Mouse (Mus musculus) kidney, postnatal 0 days (tissue): ENCODE measurements around the gene Calcoco1. TPM values are rescaled to one million over a fixed set of nuclear protein-coding genes. Genes with fewer than 3 reads are reported as not detected.

Experiments
- ATAC-seq: fragments of 200-750 bp; cut with Nextera tagmentation; replicated peaks from 2 replicates; pipeline ENCODE4 v1.8.0; 2017; ENCODE audit warnings: low read depth, moderate number of reproducible peaks, moderate TSS enrichment, moderate library complexity; ENCODE audit not compliant: low FRiP score
- DNase-seq: peaks from one replicate; pipeline ENCODE4 v3.0.0-alpha.2; 2016; ENCODE audit warnings: low spot score
- H3K27ac ChIP-seq: fragments of 300-500 bp; sonication (generic); 2 replicates; pipeline ENCODE4 v1.5.1; 2014; ENCODE audit warnings: mild to moderate bottlenecking
- H3K27me3 ChIP-seq: fragments of 300-500 bp; sonication (generic); 2 replicates; pipeline ENCODE4 v1.6.1; 2014; ENCODE audit warnings: low read length, mixed read lengths; ENCODE audit not compliant: insufficient read depth
- H3K36me3 ChIP-seq: fragments of 300-500 bp; sonication (generic); 2 replicates; pipeline ENCODE4 v1.6.1; 2014; ENCODE audit warnings: low read length, mixed read lengths; ENCODE audit not compliant: insufficient read depth
- H3K4me1 ChIP-seq: fragments of 300-500 bp; sonication (generic); replicated peaks from 2 replicates; pipeline ENCODE4 v1.6.1; 2014; ENCODE audit warnings: antibody characterized with exemption, low read length, mixed read lengths; ENCODE audit not compliant: insufficient read depth
- H3K4me2 ChIP-seq: fragments of 300-500 bp; sonication (generic); 2 replicates; pipeline ENCODE4 v1.6.1; 2014; ENCODE audit warnings: mild to moderate bottlenecking, low read length, moderate library complexity, mixed read lengths
- H3K4me3 ChIP-seq: fragments of 300-500 bp; sonication (generic); replicated peaks from 2 replicates; pipeline ENCODE4 v1.5.1; 2014; ENCODE audit warnings: low read depth, low read length
- H3K9ac ChIP-seq: fragments of 300-500 bp; sonication (generic); 2 replicates; pipeline ENCODE4 v1.6.1; 2014; ENCODE audit warnings: low read depth, low read length
- H3K9me3 ChIP-seq: fragments of 300-500 bp; sonication (generic); replicated peaks from 2 replicates; pipeline ENCODE4 v1.6.1; 2016; ENCODE audit warnings: low read length, inconsistent platforms, mixed read lengths
- CTCF ChIP-seq: IDR thresholded peaks from 2 replicates; pipeline ENCODE4 v1.5.1; 2016; ENCODE audit warnings: antibody characterized with exemption, low read depth, mild to moderate bottlenecking, moderate library complexity
- WGBS: fragments of 180-500 bp; shearing (Covaris S2); extraction: QIAGEN DNeasy Blood & Tissue Kit; methylation state at CpG from one replicate; pipeline ENCODE4 v1.1.7; 2014; 5-methylcytosine and 5-hydroxymethylcytosine counted together
- polyA plus RNA-seq: library from polyadenylated mRNA; unstranded; fragments of >200 nt; fragmentation: Nextera tagmentation; extraction: Ambion mirVana; gene quantifications from 2 replicates; pipeline ENCODE4 v1.2.1, GENCODE M21; 2015

Calcoco1 gene
- polyA plus RNA-seq, 1 experiment from 2014 or later: 57.5 TPM

DNA sequence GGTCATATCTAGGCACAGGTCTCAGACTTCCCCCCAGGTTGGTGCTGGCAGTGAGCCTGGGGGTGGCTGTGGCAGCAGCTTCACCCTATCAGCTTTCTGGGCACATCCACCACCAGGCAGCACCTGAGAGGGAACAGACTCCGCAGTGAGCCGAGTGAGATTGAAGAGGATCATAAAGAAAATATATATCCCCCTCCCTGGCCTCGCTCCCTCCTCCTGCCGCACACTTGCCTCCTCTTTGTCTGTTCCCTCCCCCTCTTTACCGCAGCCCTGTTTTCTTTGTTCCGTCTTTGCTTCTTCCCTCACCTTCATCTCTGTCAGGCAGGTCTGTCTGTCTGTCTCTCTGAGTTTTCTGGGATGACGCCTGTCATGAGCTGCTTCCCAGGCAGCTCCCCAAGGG, 32.4 kb upstream of the Calcoco1 start:
- H3K27ac ChIP-seq: no peak overlapping the region
- no peak for DNase-seq
- ATAC-seq: no peak
- H3K9ac ChIP-seq: no peak overlapping the region
- no peaks in the 10 kb centered on the region for H3K36me3 ChIP-seq
- H3K4me3 ChIP-seq: no peak overlapping the region
- no peak for TF ChIP-seq CTCF
- 27% methylated on average over 7 of the region's 7 CpGs for WGBS
- no peaks in the 10 kb centered on the region for H3K27me3 ChIP-seq
- H3K4me1 ChIP-seq: no peaks in the 10 kb centered on the region
- no peaks in the 10 kb centered on the region for H3K9me3 ChIP-seq
- H3K4me2 ChIP-seq: no peak overlapping the region

GRCm38 (mm10) chr15:102753170-102753569, 31.2 kb upstream of the Calcoco1 start:
- Histone ChIP-seq H3K27ac (no peak overlapping the region), H3K27me3 (peaks cover 6% of the 10 kb centered on the region; the same call in 1 of the 2 replicates), H3K4me1 (no peaks in the 10 kb centered on the region), H3K36me3 (no peaks in the 10 kb centered on the region), H3K9me3 (no peaks in the 10 kb centered on the region), H3K4me2 (no peak overlapping the region), H3K4me3 (no peak overlapping the region), H3K9ac (no peak overlapping the region)
- peak; percentile 83 for TF ChIP-seq CTCF
- DNase-seq (peak; percentile 77), ATAC-seq (peak; percentile 57)
- WGBS: 8% methylated on average over 13 of the region's 13 CpGs

GRCm38 (mm10) chr15:102752164-102752563, 30.2 kb upstream of the Calcoco1 start:
- ATAC-seq: no peak
- H3K27me3 ChIP-seq: peaks cover 11% of the 10 kb centered on the region; the same call in 1 of the 2 replicates
- no peaks in the 10 kb centered on the region for H3K36me3 ChIP-seq
- H3K27ac ChIP-seq: no peak overlapping the region
- 59% methylated on average over 1 of the region's 1 CpGs for WGBS
- H3K9ac ChIP-seq: no peak overlapping the region
- H3K4me1 ChIP-seq: 0 out of 2 replicates have a peak, but pooled peaks cover under 1% of the 10 kb centered on the region
- H3K9me3 ChIP-seq: no peaks in the 10 kb centered on the region
- H3K4me2 ChIP-seq: no peak overlapping the region
- no peak for DNase-seq
- no peak for TF ChIP-seq CTCF
- no peak overlapping the region for H3K4me3 ChIP-seq

DNA sequence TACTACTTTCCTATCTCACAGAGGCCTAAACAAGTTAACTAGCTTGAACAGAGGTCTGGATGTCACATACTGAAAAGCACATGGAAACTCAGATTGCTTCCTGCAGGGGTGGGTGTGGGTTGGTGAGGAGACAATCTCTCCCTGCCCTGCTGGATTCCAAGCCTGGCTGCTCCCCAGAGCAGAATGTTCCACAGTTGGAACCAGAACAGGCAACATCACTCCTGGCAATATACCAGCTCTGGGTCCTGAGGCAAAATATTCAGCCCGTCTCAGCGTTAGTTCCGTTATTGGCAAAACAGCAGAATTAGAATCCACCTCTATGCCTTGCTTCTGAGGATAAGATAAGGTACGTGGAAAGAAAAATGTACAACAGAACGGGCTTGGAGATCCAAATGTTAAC, 28.3 kb upstream of the Calcoco1 start:
- no peak for ATAC-seq
- H3K4me1 ChIP-seq: 0 out of 2 replicates have a peak, but pooled peaks cover 8% of the 10 kb centered on the region
- H3K9me3 ChIP-seq: no peaks in the 10 kb centered on the region
- H3K36me3 ChIP-seq: no peaks in the 10 kb centered on the region
- no peak overlapping the region for H3K27ac ChIP-seq
- no peak overlapping the region for H3K9ac ChIP-seq
- 57% methylated on average over 5 of the region's 5 CpGs for WGBS
- no peak overlapping the region for H3K4me2 ChIP-seq
- H3K4me3 ChIP-seq: no peak overlapping the region
- DNase-seq: no peak
- TF ChIP-seq CTCF: no peak
- H3K27me3 ChIP-seq: peaks cover 22% of the 10 kb centered on the region

DNA sequence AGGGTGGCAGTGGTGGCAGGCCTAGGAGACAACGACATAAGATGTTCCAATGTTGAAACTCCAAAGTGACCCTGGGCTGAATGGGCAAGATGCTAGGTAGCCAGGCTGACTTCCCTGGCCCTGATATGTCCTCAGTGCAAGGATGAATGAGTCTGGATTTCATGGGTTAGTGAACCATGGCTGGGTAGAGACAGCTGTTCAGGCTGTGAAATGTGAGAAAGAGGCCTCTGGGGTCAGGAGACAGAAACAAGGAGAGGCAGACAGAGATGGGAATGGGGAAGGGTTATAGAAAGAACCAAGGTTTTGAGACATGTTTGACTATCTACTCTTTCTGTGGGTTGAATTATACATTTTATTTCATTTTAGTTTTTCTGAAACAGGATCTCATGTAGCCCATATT, 27.1 kb upstream of the Calcoco1 start:
- no peak for TF ChIP-seq CTCF
- ATAC-seq (no peak), DNase-seq (peak; percentile 64)
- H3K4me3 ChIP-seq: no peak overlapping the region
- no peaks in the 10 kb centered on the region for H3K36me3 ChIP-seq
- H3K4me1 ChIP-seq: 0 out of 2 replicates have a peak, but pooled peaks cover 8% of the 10 kb centered on the region
- no peak overlapping the region for H3K27ac ChIP-seq
- peaks cover 33% of the 10 kb centered on the region for H3K27me3 ChIP-seq
- no peak overlapping the region for H3K9ac ChIP-seq
- WGBS: 38% methylated on average over 1 of the region's 1 CpGs
- no peaks in the 10 kb centered on the region for H3K9me3 ChIP-seq
- no peak overlapping the region for H3K4me2 ChIP-seq

- H3K4me2 ChIP-seq: peak overlapping the region; percentile 83; the same call in 1 of the 2 replicates
- ATAC-seq: no peak
- 43% methylated on average over 8 of the region's 8 CpGs for WGBS
- H3K27ac ChIP-seq: no peak overlapping the region
- no peak overlapping the region for H3K4me3 ChIP-seq
- no peaks in the 10 kb centered on the region for H3K36me3 ChIP-seq
- peaks cover 44% of the 10 kb centered on the region for H3K27me3 ChIP-seq
- H3K4me1 ChIP-seq: 0 out of 2 replicates have a peak, but pooled peaks cover 8% of the 10 kb centered on the region
- no peak for DNase-seq
- H3K9me3 ChIP-seq: no peaks in the 10 kb centered on the region
- TF ChIP-seq CTCF: no peak
- no peak overlapping the region for H3K9ac ChIP-seq
Observed at GRCm38 (mm10) chr15:102747853-102748252, 25.9 kb upstream of the Calcoco1 start.

DNA sequence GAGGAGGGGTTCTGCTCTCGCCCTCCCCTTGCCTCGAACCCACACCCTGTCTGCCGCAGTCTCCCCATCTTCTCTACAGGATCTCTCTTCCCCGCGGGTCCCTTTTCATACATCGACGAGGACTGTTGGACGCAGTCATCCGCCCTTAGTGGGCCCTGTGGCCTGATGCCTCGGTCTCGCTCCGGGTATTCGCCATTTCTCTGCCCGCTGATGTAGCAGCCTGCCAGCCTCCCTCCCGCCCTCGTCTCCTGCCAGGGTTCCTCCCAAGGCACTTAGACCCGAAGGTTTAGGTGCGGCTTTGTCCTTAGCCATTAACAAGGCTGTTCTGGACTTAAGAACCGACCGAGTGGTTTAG, 25.3 kb upstream of the Calcoco1 start:
- ATAC-seq: no peak
- H3K9me3 ChIP-seq: no peaks in the 10 kb centered on the region
- no peaks in the 10 kb centered on the region for H3K36me3 ChIP-seq
- H3K9ac ChIP-seq: peak overlapping the region; percentile 55
- no peak for TF ChIP-seq CTCF
- WGBS: 3% methylated on average over 20 of the region's 20 CpGs
- H3K27ac ChIP-seq: no peak overlapping the region
- H3K27me3 ChIP-seq: peaks cover 44% of the 10 kb centered on the region
- no peak for DNase-seq
- H3K4me1 ChIP-seq: 0 out of 2 replicates have a peak, but pooled peaks cover 8% of the 10 kb centered on the region
- peak overlapping the region; percentile 83 for H3K4me2 ChIP-seq
- peak overlapping the region; percentile 46 for H3K4me3 ChIP-seq
